Mouse (Mus musculus) cerebellum, adult 2 months (tissue): Measurements from ENCODE around the gene Syce3.

Source experiments
- CTCF ChIP-seq: fragments of 200-500 bp; IDR thresholded peaks from 2 replicates; pipeline ENCODE4 v1.5.1; 2011; ENCODE audit warnings: low read depth, mild to moderate bottlenecking, control low read depth, low read length, moderate library complexity, borderline replicate concordance; ENCODE audit not compliant: insufficient read depth
- POLR2A ChIP-seq: fragments of 200-500 bp; IDR thresholded peaks from 2 replicates; pipeline ENCODE4 v1.6.1; 2011; ENCODE audit warnings: low read length, control low read depth, borderline replicate concordance; ENCODE audit not compliant: insufficient read depth

DNA sequence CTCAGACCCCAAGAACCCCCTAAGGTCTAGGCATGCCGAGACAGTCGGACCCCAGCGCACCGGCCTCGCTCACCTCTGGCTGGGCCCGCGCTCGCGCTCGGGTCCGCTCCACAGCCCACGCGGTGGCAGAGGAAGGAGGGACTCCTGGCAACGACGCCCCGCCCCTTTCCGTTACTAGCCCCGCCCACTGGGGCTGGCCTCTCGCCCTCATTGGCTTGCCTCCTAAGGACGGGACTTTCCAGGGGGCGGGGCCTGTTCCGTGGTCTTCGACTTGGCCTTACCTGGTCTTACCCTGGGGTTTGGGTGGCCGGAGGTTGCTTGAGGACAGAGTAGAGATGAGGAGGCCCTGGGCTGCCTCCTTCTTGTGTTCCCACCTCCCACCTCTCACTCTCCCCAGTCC, at the start of gene Syce3:
- TF ChIP-seq CTCF (no peak), POLR2A (no peak)
